Comparison of ENCODE assay signal across 19 mouse cellular contexts in genomic region chr15:97763256-97764049, GRCm38 (mm10). TPM values are rescaled to one million over a fixed set of nuclear protein-coding genes. Genes with fewer than 3 reads are reported as not detected.
DNase-seq lines count a peak whose midpoint lies in the region; ATAC-seq and TF ChIP-seq lines count a peak whose summit lies in the region.
"Had no signal": no experiment of that assay in that cellular context is flagged by ENCODE, and none has a peak within 500 bp of the region (broad histone marks: within the 10 kb centered on the region; RNA-seq: fewer than 3 reads in every experiment).

No protein-coding gene starts in this region.

- no peak overlapping the region for H3K4me2 ChIP-seq in kidney, embryonic 14.5 days (replicated peaks; ENCODE audit: low read depth, low read length)
- H3K4me2 ChIP-seq: embryonic facial prominence, embryonic 13.5 days; heart, embryonic 11.5 days; hindbrain, embryonic 13.5 days; limb, embryonic 13.5 days; stomach, embryonic 15.5 days had no signal

- TF ChIP-seq CTCF in kidney, adult 2 months (conservative IDR thresholded peaks at IDR 0.05; ENCODE audit: insufficient read depth, insufficient read length, low read depth, low read length): no peak
- TF ChIP-seq CTCF in thymus, adult 2 months (IDR thresholded peaks at IDR 0.05; ENCODE audit: borderline replicate concordance, control insufficient read depth, extremely low read depth, insufficient read depth, low read length, poor library complexity): no peak

- DNase-seq in heart, adult 11 months: peak; percentile 94
- no peak for DNase-seq in heart, postnatal 14 days
- DNase-seq in kidney, adult 2 months: peak; percentile 73
- no peak for DNase-seq in thymus, adult 2 months
- no peak for DNase-seq in thymus, postnatal 4 days
- peak; percentile 65 for DNase-seq in skeletal muscle tissue, adult 2 months (ENCODE audit: low read depth, low spot score)
- DNase-seq in adrenal gland, postnatal 25 days: no peak
- DNase-seq: cerebellum, adult 9-10 months; forebrain, postnatal 0 days; right cerebral cortex, adult 18-20 months had no signal

- ATAC-seq in kidney, embryonic 14.5 days (ENCODE audit: low FRiP score, low TSS enrichment): no peak
- ATAC-seq: forebrain, postnatal 0 days; midbrain, embryonic 16.5 days had no signal

- H3K4me3 ChIP-seq in kidney, adult 2 months (ENCODE audit: insufficient read depth, low read depth, low read length): peak overlapping the region; percentile 12; the same call in 1 of the 2 replicates
- no peak overlapping the region for H3K4me3 ChIP-seq in kidney, embryonic 14.5 days (ENCODE audit: low read length)
- no peak overlapping the region for H3K4me3 ChIP-seq in thymus, adult 2 months (ENCODE audit: control insufficient read depth, insufficient read depth, low read length)
- H3K4me3 ChIP-seq: embryonic facial prominence, embryonic 13.5 days; hindbrain, embryonic 13.5 days; limb, embryonic 13.5 days; stomach, embryonic 15.5 days had no signal

- intact Hi-C loops in heart, postnatal 14 days (cut with DNase I): no loop called here

- H3K4me1 ChIP-seq in kidney, adult 2 months (ENCODE audit: control insufficient read depth, insufficient read depth, low read length): peaks cover 34% of the 10 kb centered on the region
- H3K4me1 ChIP-seq in kidney, embryonic 14.5 days (ENCODE audit: control insufficient read depth, insufficient read depth, low read length): peaks cover 35% of the 10 kb centered on the region
- H3K4me1 ChIP-seq in thymus, adult 2 months (replicated peaks; ENCODE audit: control insufficient read depth, insufficient read depth, low read length): peaks cover 62% of the 10 kb centered on the region

- H3K9me3 ChIP-seq in kidney, embryonic 14.5 days (ENCODE audit: control insufficient read depth, low read length): no peaks in the 10 kb centered on the region
- H3K9me3 ChIP-seq: embryonic facial prominence, embryonic 13.5 days; hindbrain, embryonic 13.5 days; limb, embryonic 13.5 days; stomach, embryonic 15.5 days had no signal

- WGBS in kidney, adult 2 months: 22% methylated on average over 9 of the region's 9 CpGs
- WGBS in kidney, embryonic 14.5 days: 70% methylated on average over 9 of the region's 9 CpGs
- 40% methylated on average over 9 of the region's 9 CpGs for WGBS in thymus, adult 2 months

- peaks cover 10% of the 10 kb centered on the region; the same call in 1 of the 2 replicates for H3K36me3 ChIP-seq in kidney, adult 2 months (ENCODE audit: control insufficient read depth, insufficient read depth, low read length)
- peaks cover 9% of the 10 kb centered on the region; the same call in 1 of the 2 replicates for H3K36me3 ChIP-seq in kidney, embryonic 14.5 days (ENCODE audit: control insufficient read depth, insufficient read depth, low read length)
- peaks cover 3% of the 10 kb centered on the region; the same call in 1 of the 2 replicates for H3K36me3 ChIP-seq in thymus, adult 2 months (ENCODE audit: control insufficient read depth, insufficient read depth, low read length)
- H3K36me3 ChIP-seq: embryonic facial prominence, embryonic 13.5 days; stomach, embryonic 15.5 days had no signal

- TF ChIP-seq POLR2A in kidney, adult 2 months (IDR thresholded peaks at IDR 0.05; ENCODE audit: low read depth, low read length): no peak
- no peak for TF ChIP-seq POLR2A in thymus, adult 2 months (IDR thresholded peaks at IDR 0.05; ENCODE audit: control insufficient read depth, extremely low read depth, insufficient read depth, low read length, poor library complexity)

- no peaks in the 10 kb centered on the region for H3K27me3 ChIP-seq in kidney, adult 2 months (replicated peaks; ENCODE audit: control insufficient read depth, insufficient read depth, low read length)
- peaks cover 9% of the 10 kb centered on the region for H3K27me3 ChIP-seq in kidney, embryonic 14.5 days (ENCODE audit: control insufficient read depth, insufficient read depth, low read length)
- H3K27me3 ChIP-seq in thymus, adult 2 months (ENCODE audit: control insufficient read depth, insufficient read depth, low read length): no peaks in the 10 kb centered on the region

- no peak overlapping the region for H3K9ac ChIP-seq in kidney, embryonic 14.5 days (ENCODE audit: low read depth, low read length)
- H3K9ac ChIP-seq: embryonic facial prominence, embryonic 13.5 days; forebrain, postnatal 0 days; hindbrain, embryonic 13.5 days; limb, embryonic 13.5 days; liver, embryonic 14.5 days; stomach, embryonic 15.5 days had no signal

- peak overlapping the region; percentile 95 for H3K27ac ChIP-seq in kidney, adult 2 months (ENCODE audit: insufficient read depth, low read depth, low read length)
- H3K27ac ChIP-seq in kidney, embryonic 14.5 days (ENCODE audit: low read depth, low read length): no peak overlapping the region
- peak overlapping the region; percentile 57 for H3K27ac ChIP-seq in thymus, adult 2 months (ENCODE audit: control insufficient read depth, insufficient read depth, low read length)
- H3K27ac ChIP-seq: embryonic facial prominence, embryonic 13.5 days; hindbrain, embryonic 13.5 days; limb, embryonic 13.5 days; liver, embryonic 14.5 days; stomach, embryonic 15.5 days had no signal

RNA-seq across cellular contexts. Expression of gene Rapgef3, which starts 4.3 kb away (rescaled TPM):
- 10 to 100 TPM; 32.7 to 34.3 TPM for total RNA-seq in heart, postnatal 14 days (2021)
- polyA plus RNA-seq in kidney, adult 2 months (2012; rRNA removed): 136 and 184 TPM in 2 replicates
- 11.9 and 15.7 TPM in 2 replicates for polyA plus RNA-seq in kidney, embryonic 14.5 days (2014; fragmentation: Nextera tagmentation; extraction: Ambion mirVana)
- polyA plus RNA-seq in thymus, adult 2 months (2012; rRNA removed): 276 and 278 TPM in 2 replicates
- total RNA-seq in adrenal gland, postnatal 25 days (2021): 16.9 and 26.0 TPM in 2 replicates

RNA-seq across cellular contexts. Expression of gene Slc48a1, which starts 14.9 kb away (rescaled TPM):
- total RNA-seq in heart, postnatal 14 days (2021): 10 to 100 TPM; 78.3 to 78.9 TPM
- polyA plus RNA-seq in kidney, adult 2 months (2012; rRNA removed): 182 and 203 TPM in 2 replicates
- 34.4 and 36.1 TPM in 2 replicates for polyA plus RNA-seq in kidney, embryonic 14.5 days (2014; fragmentation: Nextera tagmentation; extraction: Ambion mirVana)
- 62.1 and 62.8 TPM in 2 replicates for polyA plus RNA-seq in thymus, adult 2 months (2012; rRNA removed)
- total RNA-seq in adrenal gland, postnatal 25 days (2021): 92.4 and 108 TPM in 2 replicates

RNA-seq across cellular contexts. Expression of gene Endou, which starts 32.3 kb away (rescaled TPM):
- total RNA-seq in heart, postnatal 14 days (2021): 1 to 10 TPM; 1.8 to 4.9 TPM
- 2.4 and 2.9 TPM in 2 replicates for polyA plus RNA-seq in kidney, adult 2 months (2012; rRNA removed)
- 0.20 and 0.34 TPM in 2 replicates for polyA plus RNA-seq in kidney, embryonic 14.5 days (2014; fragmentation: Nextera tagmentation; extraction: Ambion mirVana)
- 276 and 294 TPM in 2 replicates for polyA plus RNA-seq in thymus, adult 2 months (2012; rRNA removed)
- 0.71 and 0.82 TPM in 2 replicates for total RNA-seq in adrenal gland, postnatal 25 days (2021)
- polyA plus RNA-seq: heart, embryonic 11.5 days; intestine, embryonic 14.5 days had no signal

RNA-seq across cellular contexts. Expression of gene Rpap3, which starts 57.8 kb away (rescaled TPM):
- 10 to 100 TPM; 11.5 to 12.4 TPM for total RNA-seq in heart, postnatal 14 days (2021)
- polyA plus RNA-seq in kidney, adult 2 months (2012; rRNA removed): 4.9 and 6.9 TPM in 2 replicates
- 37.2 and 47.2 TPM in 2 replicates for polyA plus RNA-seq in kidney, embryonic 14.5 days (2014; fragmentation: Nextera tagmentation; extraction: Ambion mirVana)
- 5.6 and 6.0 TPM in 2 replicates for polyA plus RNA-seq in thymus, adult 2 months (2012; rRNA removed)
- 20.1 and 25.4 TPM in 2 replicates for total RNA-seq in adrenal gland, postnatal 25 days (2021)

Comparison
In these comparisons a context has a peak if more than half of its experiments do, and no peak if none do; other contexts are left out.
1. DNase-seq: peak in heart, adult 11 months (single experiment), kidney, adult 2 months (single experiment) and skeletal muscle tissue, adult 2 months (single experiment); none in heart, postnatal 14 days (0 of 2), thymus, adult 2 months (single experiment), thymus, postnatal 4 days (single experiment) and adrenal gland, postnatal 25 days (single experiment).
2. RNA of gene Endou, which starts 32.3 kb away (polyA plus RNA-seq): 276 to 294 TPM in thymus, adult 2 months; 2.4 to 2.9 TPM in kidney, adult 2 months and 0.20 to 0.34 TPM in kidney, embryonic 14.5 days; every median in the first group is over 10 times any median in the second.